Mouse (Mus musculus) forebrain, embryonic 11.5 days (tissue): ENCODE data around the gene Il12b. TPM values are rescaled to one million over a fixed set of nuclear protein-coding genes. Genes with fewer than 3 reads are reported as not detected.

ENCODE experiments used
- ATAC-seq: fragments of 200-750 bp; cut with Nextera tagmentation; replicated peaks from 2 replicates; pipeline ENCODE4 v1.8.0; 2017; ENCODE audit warnings: moderate TSS enrichment; ENCODE audit not compliant: low FRiP score
- DNase-seq: peaks from one replicate; pipeline ENCODE4 v3.0.0-alpha.2; 2017; ENCODE audit warnings: low spot score
- H3K27ac ChIP-seq: fragments of 300-500 bp; sonication (generic); 2 replicates; pipeline ENCODE4 v1.5.1; 2014; ENCODE audit warnings: low read depth, low read length
- H3K27me3 ChIP-seq: fragments of 300-500 bp; sonication (generic); 2 replicates; pipeline ENCODE4 v1.6.1; 2014; ENCODE audit warnings: mild to moderate bottlenecking, low read length, mixed read lengths; ENCODE audit not compliant: control insufficient read depth, insufficient read depth
- H3K36me3 ChIP-seq: fragments of 300-500 bp; sonication (generic); 2 replicates; pipeline ENCODE4 v1.6.1; 2014; ENCODE audit warnings: mild to moderate bottlenecking, low read length, moderate library complexity, mixed read lengths; ENCODE audit not compliant: control insufficient read depth, insufficient read depth
- H3K4me1 ChIP-seq: fragments of 300-500 bp; sonication (generic); replicated peaks from 2 replicates; pipeline ENCODE4 v1.6.1; 2014; ENCODE audit warnings: low read length, mixed read lengths; ENCODE audit not compliant: control insufficient read depth, insufficient read depth
- H3K4me2 ChIP-seq: fragments of 300-500 bp; sonication (generic); 2 replicates; pipeline ENCODE4 v1.6.1; 2014; ENCODE audit warnings: low read depth, mild to moderate bottlenecking, low read length, moderate library complexity, mixed read lengths; ENCODE audit not compliant: severe bottlenecking
- H3K4me3 ChIP-seq: fragments of 300-500 bp; sonication (generic); 2 replicates; pipeline ENCODE4 v1.5.1; 2014; ENCODE audit warnings: low read depth, low read length
- H3K9ac ChIP-seq: fragments of 300-500 bp; sonication (generic); 2 replicates; pipeline ENCODE4 v1.6.1; 2014; ENCODE audit warnings: low read length
- H3K9me3 ChIP-seq: fragments of 300-500 bp; sonication (generic); 2 replicates; pipeline ENCODE4 v1.6.1; 2016; ENCODE audit warnings: low read length, mixed read lengths; ENCODE audit not compliant: control insufficient read depth
- WGBS: fragments of 180-500 bp; shearing (Covaris S2); extraction: QIAGEN DNeasy Blood & Tissue Kit; methylation state at CpG from one replicate; pipeline ENCODE4 v1.1.7; 2014; 5-methylcytosine and 5-hydroxymethylcytosine counted together
- polyA plus RNA-seq: library from polyadenylated mRNA; unstranded; fragments of >200 nt; fragmentation: Nextera tagmentation; extraction: Ambion mirVana; gene quantifications from 2 replicates; pipeline ENCODE4 v1.2.1, GENCODE M21; 2014

Il12b gene
- polyA plus RNA-seq, 1 experiment from 2014 or later = not detected

DNA sequence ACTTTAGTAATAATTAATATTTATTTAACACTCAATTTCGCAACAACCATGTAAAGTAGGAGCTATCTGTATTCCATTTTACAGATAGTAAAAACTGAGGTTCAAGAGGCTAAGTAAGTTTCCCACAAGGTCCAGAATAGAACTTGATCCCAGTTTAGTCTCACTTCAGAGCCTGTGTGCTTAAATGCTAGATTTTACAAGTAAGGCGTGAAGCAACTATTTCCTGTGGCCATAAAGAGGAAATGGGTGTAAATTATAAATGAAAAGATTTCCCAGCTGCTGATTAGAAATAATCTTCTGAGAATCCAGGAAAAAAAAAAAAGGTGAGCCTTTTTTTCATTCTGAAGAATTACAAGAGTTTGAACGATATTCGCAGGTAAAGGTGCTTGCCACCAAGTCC, 5.2 kb downstream of the Il12b start:
- ATAC-seq (no peak), DNase-seq (no peak)
- H3K4me1 ChIP-seq = no peaks in the 10 kb centered on the region
- H3K27me3 ChIP-seq = no peaks in the 10 kb centered on the region
- H3K36me3 ChIP-seq = no peaks in the 10 kb centered on the region
- 94% methylated on average over 4 of the region's 4 CpGs for WGBS
- H3K27ac ChIP-seq = no peak overlapping the region
- no peak overlapping the region for H3K9ac ChIP-seq
- no peak overlapping the region for H3K4me2 ChIP-seq
- no peak overlapping the region for H3K4me3 ChIP-seq
- H3K9me3 ChIP-seq = no peaks in the 10 kb centered on the region

DNA sequence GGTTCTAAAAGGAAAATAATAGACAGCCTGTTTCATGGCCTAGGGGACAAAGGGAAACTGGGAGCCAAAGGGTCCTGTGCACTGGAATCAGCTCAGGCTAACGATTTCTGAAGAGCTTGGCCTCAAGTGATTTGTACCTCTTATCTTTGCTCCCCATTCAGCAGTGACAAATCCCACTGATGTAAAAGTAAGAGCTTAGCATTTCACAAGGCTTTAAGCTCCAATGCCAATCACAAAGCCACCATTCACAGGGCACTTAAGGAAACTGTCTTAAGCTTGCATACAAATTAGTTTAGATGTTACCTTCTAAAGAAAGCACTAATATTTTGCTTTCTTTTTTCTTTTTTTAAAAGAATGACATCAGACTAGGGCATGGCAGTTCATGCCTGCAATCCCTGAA, 6.1 kb downstream of the Il12b start:
- Histone ChIP-seq H3K4me1 (no peaks in the 10 kb centered on the region), H3K9ac (no peak overlapping the region), H3K9me3 (no peaks in the 10 kb centered on the region), H3K4me2 (no peak overlapping the region), H3K36me3 (no peaks in the 10 kb centered on the region), H3K27me3 (no peaks in the 10 kb centered on the region), H3K27ac (no peak overlapping the region), H3K4me3 (no peak overlapping the region)
- WGBS = 2% methylated on average over 1 of the region's 1 CpGs
- ATAC-seq (0 out of 2 replicates have a peak, but pooled peaks have one; percentile 36), DNase-seq (no peak)

DNA sequence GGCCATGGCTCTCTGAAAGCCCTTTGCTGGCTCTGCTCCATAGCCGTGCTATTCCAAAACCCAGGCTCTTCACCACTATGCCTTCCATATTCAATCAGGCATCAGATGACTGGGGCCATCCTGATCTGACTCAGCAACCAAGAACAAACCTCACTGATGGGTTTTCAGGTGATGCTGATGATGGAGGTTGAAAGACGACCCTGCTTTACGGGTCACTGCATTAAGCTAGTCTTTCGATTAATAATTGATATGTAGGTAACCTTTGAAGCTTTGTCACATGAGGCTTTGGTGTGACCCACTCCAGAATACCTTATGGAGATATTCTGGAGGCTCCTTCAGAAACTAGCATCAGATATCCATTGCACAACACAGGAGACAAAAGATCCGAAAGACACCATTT, 6.6 kb downstream of the Il12b start:
- Histone ChIP-seq H3K9me3 (no peaks in the 10 kb centered on the region), H3K27me3 (no peaks in the 10 kb centered on the region), H3K27ac (no peak overlapping the region), H3K4me3 (no peak overlapping the region), H3K9ac (no peak overlapping the region), H3K4me2 (no peak overlapping the region), H3K4me1 (no peaks in the 10 kb centered on the region), H3K36me3 (no peaks in the 10 kb centered on the region)
- 0 out of 2 replicates have a peak, but pooled peaks have one; percentile 21 for ATAC-seq
- WGBS = 67% methylated on average over 5 of the region's 5 CpGs
- DNase-seq = no peak

DNA sequence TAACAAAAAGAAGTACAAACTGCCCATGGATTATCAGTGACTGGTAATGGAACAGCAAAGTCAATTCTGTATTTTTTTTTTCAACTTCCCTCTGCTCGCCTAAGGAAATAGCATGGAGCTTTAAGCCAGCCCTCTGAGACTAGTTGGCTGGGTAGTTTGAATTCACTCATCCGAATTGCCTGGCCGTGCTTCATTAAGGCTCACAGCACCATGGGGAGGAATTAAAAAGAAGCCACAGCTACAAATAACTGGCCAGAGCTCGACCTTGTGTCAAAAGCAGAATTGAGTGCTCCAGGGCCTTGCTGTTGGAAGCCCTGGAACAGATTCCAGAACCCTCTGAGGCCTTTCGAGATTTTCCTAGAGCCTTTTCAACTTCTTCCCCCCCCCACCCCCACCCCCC, 8.8 kb downstream of the Il12b start:
- WGBS = 15% methylated on average over 5 of the region's 5 CpGs
- H3K9me3 ChIP-seq = no peaks in the 10 kb centered on the region
- ATAC-seq (no peak), DNase-seq (no peak)
- no peak overlapping the region for H3K4me3 ChIP-seq
- no peaks in the 10 kb centered on the region for H3K36me3 ChIP-seq
- H3K9ac ChIP-seq = no peak overlapping the region
- H3K4me1 ChIP-seq = no peaks in the 10 kb centered on the region
- no peak overlapping the region for H3K27ac ChIP-seq
- H3K4me2 ChIP-seq = no peak overlapping the region
- H3K27me3 ChIP-seq = no peaks in the 10 kb centered on the region

DNA sequence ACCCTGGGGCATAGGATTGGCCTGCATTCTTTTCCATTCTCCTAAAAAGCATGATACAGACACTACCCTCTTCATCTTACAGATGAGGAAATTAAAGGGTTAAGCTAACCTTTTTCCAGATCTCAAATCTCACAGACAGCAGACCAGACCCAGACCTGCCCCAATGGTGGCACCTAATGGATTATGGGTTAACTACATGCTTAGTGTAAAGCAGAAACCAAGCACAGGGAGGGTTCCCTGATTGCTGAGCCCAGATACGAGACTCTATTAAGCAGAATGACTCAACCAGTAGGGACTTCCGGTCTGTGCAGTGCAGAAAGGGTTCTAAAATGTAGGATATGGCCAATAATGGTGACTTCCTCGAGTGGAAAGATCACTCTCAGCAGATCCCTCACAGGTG, 10.6 kb downstream of the Il12b start:
- DNase-seq (no peak), ATAC-seq (no peak)
- H3K9ac ChIP-seq = no peak overlapping the region
- H3K36me3 ChIP-seq = no peaks in the 10 kb centered on the region
- H3K27ac ChIP-seq = no peak overlapping the region
- H3K4me2 ChIP-seq = no peak overlapping the region
- H3K27me3 ChIP-seq = no peaks in the 10 kb centered on the region
- H3K4me1 ChIP-seq = no peaks in the 10 kb centered on the region
- no peaks in the 10 kb centered on the region for H3K9me3 ChIP-seq
- WGBS = 77% methylated on average over 3 of the region's 3 CpGs
- H3K4me3 ChIP-seq = no peak overlapping the region

DNA sequence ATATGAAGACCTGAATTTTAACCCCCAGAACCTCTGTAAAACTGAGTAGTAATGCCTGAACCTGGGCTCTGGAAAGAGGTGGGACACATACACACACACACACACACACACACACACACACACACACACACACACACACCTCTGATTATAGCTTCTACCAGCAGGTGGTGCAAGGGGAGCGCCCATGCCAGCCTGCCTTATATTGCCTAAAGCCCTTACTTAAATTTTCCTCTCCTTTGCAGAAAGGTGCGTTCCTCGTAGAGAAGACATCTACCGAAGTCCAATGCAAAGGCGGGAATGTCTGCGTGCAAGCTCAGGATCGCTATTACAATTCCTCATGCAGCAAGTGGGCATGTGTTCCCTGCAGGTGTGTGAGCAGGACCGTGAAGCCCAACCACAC, 12.4 kb downstream of the Il12b start:
- Histone ChIP-seq H3K4me3 (no peak overlapping the region), H3K4me2 (no peak overlapping the region), H3K9me3 (no peaks in the 10 kb centered on the region), H3K9ac (no peak overlapping the region), H3K27ac (no peak overlapping the region), H3K36me3 (no peaks in the 10 kb centered on the region), H3K4me1 (no peaks in the 10 kb centered on the region), H3K27me3 (no peaks in the 10 kb centered on the region)
- no peak for DNase-seq
- ATAC-seq = no peak
- WGBS = 84% methylated on average over 8 of the region's 8 CpGs

DNA sequence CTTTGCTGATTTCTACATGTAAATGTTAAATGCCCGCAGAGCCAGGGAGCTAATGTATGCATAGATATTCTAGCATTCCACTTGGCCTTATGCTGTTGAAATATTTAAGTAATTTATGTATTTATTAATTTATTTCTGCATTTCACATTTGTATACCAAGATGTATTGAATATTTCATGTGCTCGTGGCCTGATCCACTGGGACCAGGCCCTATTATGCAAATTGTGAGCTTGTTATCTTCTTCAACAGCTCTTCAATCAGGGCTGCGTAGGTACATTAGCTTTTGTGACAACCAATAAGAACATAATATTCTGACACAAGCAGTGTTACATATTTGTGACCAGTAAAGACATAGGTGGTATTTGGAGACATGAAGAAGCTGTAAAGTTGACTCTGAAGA, 13.5 kb downstream of the Il12b start:
- WGBS = 86% methylated on average over 3 of the region's 3 CpGs
- H3K4me3 ChIP-seq = no peak overlapping the region
- no peaks in the 10 kb centered on the region for H3K4me1 ChIP-seq
- no peak overlapping the region for H3K9ac ChIP-seq
- no peaks in the 10 kb centered on the region for H3K9me3 ChIP-seq
- no peak for DNase-seq
- H3K27ac ChIP-seq = no peak overlapping the region
- H3K4me2 ChIP-seq = no peak overlapping the region
- no peaks in the 10 kb centered on the region for H3K27me3 ChIP-seq
- no peak for ATAC-seq
- H3K36me3 ChIP-seq = no peaks in the 10 kb centered on the region

DNA sequence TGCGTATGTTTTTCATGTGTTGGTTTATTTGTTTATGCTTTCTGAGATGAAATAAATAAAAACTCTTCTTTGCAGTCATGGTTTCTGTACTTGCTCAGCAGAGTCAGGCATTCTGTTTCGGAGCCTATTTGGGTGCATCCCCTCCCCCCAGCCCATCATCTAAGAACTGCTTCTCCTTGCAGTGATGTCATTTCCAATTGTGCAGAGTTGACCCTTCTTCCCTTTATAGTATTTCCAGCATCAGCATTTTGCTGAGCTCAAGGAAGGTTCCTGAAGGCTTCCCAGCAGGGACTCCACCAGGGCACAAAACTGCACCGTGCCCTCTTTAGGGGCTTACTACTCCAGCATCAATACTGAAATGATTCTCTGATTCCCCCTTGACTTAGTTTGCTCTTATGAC, 14.7 kb downstream of the Il12b start:
- no peak overlapping the region for H3K9ac ChIP-seq
- H3K36me3 ChIP-seq = no peaks in the 10 kb centered on the region
- H3K27ac ChIP-seq = no peak overlapping the region
- DNase-seq (no peak), ATAC-seq (no peak)
- no peak overlapping the region for H3K4me3 ChIP-seq
- H3K9me3 ChIP-seq = no peaks in the 10 kb centered on the region
- no peaks in the 10 kb centered on the region for H3K27me3 ChIP-seq
- WGBS = 90% methylated on average over 3 of the region's 3 CpGs
- H3K4me2 ChIP-seq = no peak overlapping the region
- no peaks in the 10 kb centered on the region for H3K4me1 ChIP-seq

DNA sequence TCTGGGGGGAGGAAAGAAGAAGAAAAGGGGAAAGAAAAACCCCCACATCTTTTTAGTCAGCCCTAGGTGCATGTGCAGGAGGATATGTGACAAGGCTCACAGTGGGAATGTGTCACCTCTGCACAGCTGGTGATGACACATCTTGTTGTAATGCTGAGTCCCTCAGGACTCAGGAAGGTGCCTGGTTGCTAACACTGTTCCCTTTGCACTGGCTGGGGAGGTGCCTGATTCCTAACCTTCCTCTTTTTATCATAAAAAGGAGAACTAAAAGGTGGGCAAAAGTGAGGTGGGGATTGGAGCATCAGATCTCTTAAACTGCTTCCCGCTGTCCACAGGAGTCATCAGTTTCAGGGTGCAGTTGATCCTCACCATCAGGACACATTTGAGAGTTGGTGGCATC, 17.5 kb downstream of the Il12b start:
- no peak for ATAC-seq
- no peak overlapping the region for H3K27ac ChIP-seq
- no peaks in the 10 kb centered on the region for H3K27me3 ChIP-seq
- H3K9ac ChIP-seq = no peak overlapping the region
- no peaks in the 10 kb centered on the region for H3K9me3 ChIP-seq
- WGBS = 90% methylated on average over 1 of the region's 1 CpGs
- no peaks in the 10 kb centered on the region for H3K4me1 ChIP-seq
- H3K4me2 ChIP-seq = no peak overlapping the region
- no peak overlapping the region for H3K4me3 ChIP-seq
- H3K36me3 ChIP-seq = no peaks in the 10 kb centered on the region
- no peak for DNase-seq
